Mouse (Mus musculus): ENCODE data around the gene Ccdc142.

Gene Ccdc142

DNA sequence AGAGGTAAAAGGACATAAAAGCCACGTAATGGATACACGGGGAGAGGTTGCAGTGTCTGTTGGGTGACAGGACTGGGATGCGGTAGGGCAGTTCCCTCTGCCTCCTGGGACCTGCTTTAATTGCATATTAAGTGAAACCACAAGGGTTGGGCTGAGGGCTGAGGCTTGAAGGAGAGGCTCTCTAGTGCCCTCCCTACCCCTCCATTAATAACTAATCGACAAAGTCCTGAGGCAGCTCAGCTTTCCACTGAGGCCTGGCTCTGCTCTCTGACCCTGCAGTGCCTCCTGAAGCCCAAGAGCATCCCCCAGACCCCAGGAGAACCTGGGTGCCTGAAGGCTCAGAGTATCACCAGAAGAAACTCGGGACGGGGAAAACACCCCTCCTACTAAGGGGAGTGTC, 16.9 kb upstream of the Ccdc142 start:
- no peak for DNase-seq (ENCODE audit: low spot score)

DNA sequence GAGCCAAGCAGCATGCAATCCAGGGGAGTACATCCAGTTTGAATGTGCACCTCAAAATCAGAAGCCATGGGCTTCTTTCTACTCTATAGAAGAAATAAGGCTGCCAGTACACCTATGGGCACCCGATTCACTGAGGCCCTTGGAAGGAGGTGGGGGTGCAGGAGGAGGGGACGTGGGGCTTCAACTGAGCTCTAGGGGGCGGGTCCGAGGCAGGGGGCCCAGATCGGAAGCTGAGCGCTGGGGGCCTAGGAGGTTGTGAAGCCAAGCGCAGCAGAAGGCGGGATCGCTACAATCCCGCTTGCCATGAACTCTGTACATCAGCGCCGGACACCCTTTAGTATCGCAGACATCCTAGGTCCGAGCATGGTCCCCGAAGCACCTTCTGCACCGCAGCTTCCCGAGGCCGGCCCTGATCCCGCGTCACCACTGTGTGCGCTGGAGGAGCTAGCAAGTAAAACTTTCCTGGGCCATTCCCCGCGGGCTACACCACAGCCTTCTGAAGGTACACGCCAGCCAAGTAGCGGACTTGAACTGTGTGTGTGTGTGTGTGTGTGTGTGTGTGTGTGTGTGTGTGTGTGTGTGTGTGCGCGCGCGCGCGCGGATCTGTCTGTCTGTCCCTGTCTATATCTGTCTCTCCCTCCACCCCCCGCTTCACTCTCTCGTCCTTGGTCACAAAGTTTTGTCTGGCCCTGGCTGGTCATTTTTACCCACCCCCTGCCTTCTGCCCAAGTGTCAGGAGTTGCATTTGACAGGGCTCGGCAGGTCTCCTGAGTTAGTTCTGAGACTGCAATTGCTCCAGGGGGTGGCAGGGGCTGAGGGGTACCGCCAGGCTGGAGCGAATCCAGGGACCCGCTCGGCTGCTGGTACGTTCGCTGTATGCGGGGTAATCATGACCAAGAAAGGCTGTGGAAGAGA, 15.0 kb upstream of the Ccdc142 start, which contains the start of gene Lbx2:
Lbx2 (plus strand) TSS at position 247 of the 915 bp plus-strand sequence.
- no peak for DNase-seq (ENCODE audit: low spot score)

DNA sequence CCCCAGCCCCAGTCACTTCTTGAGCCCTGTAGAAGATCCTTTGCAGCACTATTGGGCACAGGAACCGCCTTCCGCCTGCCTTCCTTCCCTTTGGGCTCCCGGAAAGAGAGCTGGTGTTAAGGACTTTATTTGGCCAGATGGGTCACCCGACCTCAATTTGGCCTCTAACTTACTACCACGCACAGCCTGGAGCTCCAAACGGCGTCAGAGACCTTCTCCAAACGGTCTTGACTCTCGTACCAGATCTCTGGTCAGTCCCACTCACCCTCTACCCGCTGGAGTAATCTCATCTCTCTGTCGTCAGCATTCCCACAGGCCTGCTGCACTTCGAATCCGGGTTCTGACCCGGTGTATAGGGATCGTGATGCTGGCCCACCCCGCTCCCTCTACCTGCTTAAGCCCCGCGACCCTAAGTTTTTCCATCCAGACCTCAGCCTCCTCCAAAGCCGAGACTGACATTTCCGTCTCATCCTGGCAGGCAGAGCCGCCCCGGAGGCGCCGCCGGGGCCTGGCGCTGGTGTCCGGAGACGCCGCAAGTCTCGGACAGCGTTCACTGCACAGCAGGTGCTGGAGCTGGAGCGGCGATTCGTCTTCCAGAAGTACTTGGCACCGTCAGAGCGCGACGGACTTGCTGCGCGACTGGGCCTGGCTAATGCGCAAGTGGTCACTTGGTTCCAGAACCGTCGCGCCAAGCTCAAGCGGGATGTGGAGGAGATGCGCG, 14.0 kb upstream of the Ccdc142 start:
- DNase-seq (ENCODE audit: low spot score): no peak

DNA sequence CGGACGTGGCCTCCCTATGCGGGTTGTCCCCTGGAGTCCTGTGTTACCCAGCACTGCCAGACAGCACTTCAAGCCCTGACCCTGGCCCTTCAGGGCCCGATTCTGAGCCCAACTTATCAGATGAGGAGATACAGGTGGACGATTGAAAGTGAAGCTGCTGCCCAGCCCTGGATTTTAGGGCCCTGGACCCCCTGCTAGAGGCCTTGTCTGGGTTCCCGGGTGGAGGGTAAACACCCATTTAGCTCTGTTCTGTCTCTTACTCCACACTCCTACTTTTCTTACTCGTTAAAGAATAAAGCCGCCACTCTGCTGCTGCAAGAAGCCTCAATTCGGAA, 13.5 kb upstream of the Ccdc142 start:
- no peak for DNase-seq (ENCODE audit: low spot score)

DNA sequence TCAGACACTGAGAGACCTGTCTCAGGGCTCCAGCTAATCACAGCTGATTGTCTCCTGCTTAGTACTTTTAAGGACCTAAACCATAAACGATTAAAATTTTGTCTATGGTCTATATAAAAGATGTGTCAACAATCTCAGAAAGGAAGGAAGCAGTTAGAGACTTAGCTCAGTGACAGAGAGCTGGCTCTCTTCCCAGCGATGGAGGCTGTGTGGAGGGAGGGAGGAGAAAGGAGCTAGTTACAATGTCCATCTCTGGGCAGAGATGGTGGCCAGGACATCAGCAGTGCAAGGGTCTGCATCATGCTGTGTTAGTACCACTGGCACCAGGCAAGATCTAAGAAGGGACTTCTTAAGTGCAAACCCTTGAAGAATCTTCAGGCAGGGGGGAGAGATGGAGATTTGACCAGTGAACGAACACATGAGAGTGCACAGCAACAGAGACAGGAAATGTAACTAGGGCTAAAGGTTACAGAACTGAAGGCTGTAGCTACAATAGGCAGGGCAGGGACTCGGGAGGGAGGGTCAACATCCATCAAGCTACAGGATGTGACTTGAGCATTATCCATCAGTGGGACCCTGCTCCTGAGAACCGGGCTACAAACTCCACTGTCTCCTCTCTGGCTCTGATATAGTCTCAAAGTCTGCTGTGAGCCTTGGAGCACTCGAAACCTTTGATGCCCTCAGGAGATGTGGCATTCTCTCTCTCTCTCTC, 8.8 kb upstream of the Ccdc142 start:
- DNase-seq (ENCODE audit: low spot score): no peak

DNA sequence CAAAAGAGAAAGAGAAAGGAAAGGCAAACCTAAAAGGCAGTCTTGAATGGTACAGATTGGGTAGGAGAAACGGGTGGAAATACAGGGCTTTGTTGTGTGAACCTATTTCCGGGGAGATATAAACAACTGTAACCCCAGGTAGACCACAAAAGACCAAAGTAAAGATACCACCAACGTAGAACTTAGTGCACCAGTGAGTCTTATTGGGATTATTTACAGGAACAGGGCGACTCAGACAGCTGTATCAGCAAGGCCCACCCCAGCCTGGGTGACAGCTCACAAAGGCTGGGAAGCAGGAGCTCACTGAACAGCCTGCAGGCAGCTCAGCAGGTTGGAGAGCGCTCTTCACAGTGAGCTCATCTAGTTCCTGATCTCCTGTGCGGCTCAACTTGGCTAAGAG, 5.4 kb upstream of the Ccdc142 start:
- no peak for DNase-seq (ENCODE audit: low spot score)

DNA sequence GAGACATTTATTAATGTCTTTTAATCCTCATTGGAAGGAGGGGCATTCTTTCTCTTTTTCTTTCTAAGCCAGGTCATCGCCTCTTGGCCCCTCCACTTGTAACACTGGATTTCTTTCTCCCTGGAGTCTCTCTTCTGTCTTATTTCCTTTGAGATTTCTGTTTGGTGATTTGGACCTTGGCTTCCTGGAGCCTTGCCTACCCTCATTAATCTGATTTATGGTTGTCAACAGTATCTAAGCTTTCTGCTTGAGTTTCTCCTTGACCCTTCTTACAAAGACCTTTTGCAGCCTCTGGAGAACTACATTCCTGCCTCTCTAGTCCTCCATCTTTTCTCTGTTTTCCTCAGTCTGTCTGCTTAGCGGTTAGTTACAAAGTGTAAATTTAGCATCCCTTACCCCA, 3.0 kb upstream of the Ccdc142 start:
- DNase-seq (ENCODE audit: low spot score): no peak

DNA sequence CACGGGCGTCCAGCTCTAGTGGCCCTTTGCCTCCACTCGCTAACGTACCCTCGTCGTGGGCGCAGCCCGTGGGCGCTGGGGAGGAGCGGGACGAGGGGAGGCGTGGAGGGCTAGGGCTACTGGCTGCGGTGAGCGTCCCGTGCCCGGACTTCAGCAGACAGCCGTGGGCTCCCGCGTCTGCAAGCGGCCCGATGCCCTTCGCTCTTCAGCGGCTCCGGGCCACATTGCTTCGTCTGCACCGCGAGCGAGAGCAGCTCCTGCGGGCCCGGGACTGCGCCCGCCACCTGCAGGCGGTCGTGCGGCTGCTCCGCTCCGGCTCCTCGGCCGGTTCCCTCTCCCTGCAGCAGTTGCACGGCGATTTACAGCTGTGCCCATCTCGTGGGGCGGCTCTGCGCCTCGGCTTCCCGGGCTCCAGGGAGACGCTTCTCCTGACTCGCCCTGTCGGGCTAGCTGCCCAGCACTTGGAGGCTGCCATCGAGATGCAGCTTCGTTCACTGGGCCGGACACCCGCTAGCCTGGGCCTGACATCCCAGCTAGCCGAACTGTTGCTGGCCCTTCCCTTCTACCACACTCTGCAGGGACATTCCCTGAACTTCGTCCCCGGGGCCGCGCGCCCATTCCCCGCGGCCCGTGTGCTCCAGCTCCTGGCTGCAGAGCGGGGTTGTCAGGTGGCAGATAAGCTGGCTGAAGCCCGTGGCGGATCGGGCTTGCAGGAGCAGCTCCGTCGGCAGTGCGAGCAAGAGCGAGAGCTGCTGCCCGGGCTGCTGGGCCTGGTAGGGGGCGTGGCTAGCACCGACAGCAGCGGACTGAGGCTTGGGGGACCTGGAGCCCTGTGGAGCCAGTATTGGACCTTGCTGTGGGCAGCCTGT, 521 bp downstream of the Ccdc142 start:
- DNase-seq (ENCODE audit: low spot score): peak; percentile 74

DNA sequence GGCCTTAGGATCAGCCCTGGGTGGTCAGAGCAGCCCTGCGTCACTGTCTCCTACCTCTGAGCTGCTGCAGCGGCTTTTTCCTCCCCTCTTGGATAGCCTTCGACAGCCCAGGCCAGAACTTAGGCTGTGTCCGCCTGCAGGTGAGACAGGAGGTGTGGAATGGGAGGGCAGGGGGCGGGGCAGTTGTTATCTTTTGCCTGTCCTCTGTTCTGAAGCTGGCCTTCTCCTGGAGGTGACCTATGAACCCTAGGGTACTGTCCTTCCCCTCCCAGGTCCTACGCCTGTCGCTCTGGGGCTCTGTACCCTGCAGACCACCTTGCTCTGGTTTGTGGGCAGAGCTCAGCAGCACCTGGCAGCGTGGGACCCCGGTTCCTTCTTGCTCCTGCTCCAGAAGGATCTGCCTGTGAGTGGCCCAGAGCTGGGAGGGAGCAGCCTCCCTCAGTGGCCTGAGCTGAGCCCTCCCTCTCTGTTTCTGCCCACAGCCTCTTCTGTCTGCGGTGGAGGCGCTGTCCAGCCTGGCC, 1.8 kb downstream of the Ccdc142 start:
- DNase-seq (ENCODE audit: low spot score): no peak

DNA sequence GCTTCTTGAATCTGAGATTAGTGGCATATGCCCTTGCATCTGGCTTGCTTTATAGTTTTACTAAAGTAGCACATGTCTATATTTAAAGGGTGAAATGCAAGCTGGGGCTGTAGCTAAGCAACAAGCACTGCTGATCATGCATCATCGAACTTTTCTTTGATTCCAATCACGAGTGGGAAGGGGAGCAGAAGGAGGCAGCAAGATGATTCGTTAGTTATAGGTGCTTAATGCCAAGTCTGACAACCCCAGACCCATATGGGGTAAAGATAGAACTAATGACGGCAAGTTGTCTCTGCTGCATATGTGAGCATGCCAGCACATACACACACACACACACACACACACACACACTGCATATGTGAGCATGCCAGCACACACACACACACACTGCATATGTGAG, 2.8 kb downstream of the Ccdc142 start:
- no peak for DNase-seq (ENCODE audit: low spot score)

DNA sequence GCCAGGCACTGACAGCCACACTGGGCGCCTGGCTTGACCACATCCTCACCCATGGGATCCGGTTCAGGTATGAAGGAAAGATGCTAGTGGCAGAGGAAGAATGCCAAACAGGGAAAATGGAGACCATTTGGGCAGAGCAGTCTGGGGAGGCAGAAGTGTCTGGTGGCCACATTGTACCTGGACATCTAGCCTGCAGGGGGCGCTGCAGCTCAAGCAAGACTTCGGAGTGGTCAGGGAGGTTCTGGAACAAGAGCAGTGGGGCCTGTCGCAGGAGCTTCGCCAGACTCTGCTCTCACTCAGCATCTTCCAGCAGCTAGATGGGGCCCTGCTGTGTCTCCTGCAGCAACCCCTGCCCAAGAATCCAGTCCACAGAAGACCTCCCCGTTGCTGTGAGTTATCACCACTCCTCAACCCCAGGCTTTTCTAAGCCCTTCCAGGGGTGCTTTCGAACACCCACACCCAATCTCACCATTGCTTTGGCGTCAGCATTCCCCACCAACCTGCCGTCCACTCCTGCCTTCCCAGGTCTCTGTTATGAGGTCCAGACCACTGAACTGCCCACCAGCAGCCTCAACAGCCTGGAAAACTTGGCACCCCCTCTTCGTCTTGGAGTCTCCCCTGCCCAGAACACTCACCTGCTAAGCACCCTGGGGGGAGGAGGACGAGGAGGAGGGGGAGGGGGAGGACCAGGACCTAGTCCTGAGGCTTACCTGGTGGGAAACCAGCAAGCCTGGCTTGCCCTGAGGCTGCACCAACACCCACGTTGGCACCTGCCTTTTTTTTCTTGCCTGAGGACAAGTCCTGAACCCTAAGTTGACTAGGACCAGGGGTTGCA, 6.4 kb downstream of the Ccdc142 start:
- peak; percentile 88 for DNase-seq (ENCODE audit: low spot score)

DNA sequence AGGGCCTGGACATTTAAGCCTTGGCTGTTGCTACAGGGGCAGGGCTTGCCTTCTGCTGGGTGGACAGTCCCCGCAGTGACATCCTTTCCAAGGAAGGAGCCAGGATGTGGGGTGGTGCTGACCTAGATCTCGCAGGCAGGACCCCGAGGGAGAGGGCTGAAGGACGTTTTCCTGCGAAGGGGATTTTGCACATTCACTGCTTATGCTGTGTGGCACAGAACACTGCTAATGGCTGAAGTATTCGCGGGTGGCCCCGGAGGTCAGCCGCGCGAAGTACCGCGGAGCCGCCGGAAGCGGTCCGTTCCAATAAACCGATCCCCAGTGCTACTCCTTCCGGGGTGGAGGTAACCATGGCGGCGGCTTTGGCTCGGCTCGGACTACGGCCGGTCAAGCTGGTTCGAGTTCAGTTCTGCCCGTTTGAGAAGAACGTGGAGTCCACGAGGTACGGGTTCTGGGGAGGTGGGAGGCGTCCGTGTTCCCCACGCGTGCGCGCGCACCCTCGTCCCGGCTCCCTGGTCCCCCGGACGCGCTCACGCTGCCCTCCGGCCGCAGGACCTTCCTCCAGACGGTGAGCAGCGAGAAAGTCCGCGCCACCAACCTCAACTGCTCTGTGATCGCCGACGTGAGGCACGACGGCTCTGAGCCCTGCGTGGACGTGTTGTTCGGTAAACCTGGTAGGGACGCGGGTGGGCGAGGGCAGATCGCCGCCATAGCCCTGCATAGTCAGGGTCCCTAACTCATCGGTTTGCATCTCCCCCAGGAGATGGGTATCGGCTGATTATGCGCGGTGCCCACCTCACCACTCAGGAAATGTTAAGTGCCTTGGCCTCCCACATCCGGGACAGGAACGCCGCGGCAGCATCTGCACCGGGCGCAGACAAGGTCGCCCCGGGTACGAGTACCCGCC, 7.6 kb downstream of the Ccdc142 start, which contains the start of gene Mrpl53:
Mrpl53 (plus strand) TSS at position 279 of the 907 bp plus-strand sequence.
- DNase-seq (ENCODE audit: low spot score): peak; percentile 86

DNA sequence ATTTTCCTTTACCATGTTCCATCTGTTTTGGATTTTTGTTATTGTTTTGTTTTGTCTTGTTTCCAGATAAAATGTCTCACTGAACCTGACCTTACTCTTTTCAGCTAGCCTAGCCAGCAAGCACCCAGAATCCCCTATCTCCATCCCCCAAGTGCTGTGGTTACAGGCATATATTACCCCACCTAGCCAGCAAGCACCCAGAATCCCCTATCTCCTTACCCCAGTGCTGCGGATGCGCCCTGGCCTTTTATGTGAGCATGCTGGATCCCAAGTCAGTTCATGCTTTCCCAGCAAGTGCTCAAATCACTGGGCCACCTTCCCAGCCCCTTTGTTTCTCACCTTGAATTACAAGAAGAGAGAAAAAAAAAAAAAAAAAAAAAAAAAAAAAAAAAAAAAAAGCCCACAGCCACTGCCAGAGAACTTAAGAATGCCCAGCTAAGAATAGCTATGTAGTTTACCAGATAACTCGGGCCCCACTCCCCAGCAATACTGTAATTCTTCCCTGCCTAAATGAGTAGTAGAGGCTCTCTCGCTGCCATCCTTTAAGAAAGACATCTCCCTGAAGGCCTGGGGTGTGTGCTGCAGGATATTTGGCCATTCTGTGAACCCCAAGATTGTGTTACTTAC, 10.2 kb downstream of the Ccdc142 start:
- DNase-seq (ENCODE audit: low spot score): no peak

DNA sequence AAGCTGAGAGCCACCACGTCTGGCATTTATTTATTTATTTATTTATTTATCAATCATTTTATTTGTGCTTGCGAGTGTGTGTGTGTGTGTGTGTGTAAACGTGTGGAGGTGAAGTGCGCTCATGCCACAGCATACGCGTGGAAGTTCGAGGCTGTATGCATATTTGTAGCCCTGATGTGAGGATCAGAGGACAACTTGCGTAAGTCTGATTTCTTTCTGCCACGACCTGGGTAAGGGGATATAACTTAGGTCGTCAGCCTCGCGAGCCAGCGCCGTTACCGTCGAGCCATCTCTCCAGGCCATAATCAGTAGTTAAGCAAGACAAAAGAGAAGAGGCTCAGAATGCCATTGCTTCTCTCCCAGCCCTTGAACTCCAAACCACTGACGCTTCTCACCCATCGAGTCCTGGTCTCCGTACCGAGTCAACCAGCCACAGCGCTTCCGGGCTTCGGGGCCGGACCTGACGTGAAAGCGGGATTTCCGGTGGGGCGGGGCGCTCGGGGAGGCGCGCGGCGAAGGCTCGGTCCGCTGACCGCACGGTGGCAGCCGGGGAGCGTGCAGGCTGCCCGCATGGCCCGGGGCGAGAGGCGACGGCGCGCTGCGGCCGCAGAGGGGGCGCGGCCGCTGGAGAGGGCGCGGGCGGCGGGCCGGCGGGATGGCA, 13.7 kb downstream of the Ccdc142 start, which contains the start of gene Mogs:
Mogs (plus strand) TSS at position 486 of the 661 bp plus-strand sequence.
- DNase-seq (ENCODE audit: low spot score): peak; percentile 95

DNA sequence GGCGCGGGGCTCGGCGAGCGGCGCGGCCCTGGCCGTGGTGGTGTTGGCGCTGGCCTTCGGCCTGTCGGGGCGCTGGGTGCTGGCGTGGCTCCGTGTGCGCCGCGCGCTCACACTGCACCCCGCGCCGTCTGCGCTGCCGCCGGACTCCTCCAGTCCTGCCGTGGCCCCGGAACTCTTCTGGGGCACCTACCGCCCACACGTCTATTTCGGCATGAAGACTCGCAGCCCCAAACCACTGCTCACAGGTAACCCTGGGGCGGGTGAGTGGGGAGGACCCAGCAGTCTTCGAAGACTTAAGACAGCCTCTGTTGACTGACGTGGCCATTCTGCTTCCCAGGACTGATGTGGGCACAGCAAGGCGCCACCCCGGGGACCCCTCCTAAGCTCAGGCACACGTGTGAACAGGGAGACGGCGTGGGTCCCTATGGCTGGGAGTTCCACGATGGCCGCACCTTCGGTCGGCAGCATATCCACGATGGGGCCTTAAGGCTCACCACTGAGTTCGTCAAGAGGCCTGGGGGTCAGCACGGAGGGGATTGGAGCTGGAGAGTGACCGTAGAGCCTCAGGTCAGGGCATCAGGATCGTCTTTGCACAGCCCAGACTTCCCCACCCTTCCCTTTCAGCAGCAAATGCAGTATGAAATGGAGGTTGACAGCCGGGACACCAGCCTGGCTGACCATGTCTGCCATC, 14.4 kb downstream of the Ccdc142 start:
- no peak for DNase-seq (ENCODE audit: low spot score)

DNA sequence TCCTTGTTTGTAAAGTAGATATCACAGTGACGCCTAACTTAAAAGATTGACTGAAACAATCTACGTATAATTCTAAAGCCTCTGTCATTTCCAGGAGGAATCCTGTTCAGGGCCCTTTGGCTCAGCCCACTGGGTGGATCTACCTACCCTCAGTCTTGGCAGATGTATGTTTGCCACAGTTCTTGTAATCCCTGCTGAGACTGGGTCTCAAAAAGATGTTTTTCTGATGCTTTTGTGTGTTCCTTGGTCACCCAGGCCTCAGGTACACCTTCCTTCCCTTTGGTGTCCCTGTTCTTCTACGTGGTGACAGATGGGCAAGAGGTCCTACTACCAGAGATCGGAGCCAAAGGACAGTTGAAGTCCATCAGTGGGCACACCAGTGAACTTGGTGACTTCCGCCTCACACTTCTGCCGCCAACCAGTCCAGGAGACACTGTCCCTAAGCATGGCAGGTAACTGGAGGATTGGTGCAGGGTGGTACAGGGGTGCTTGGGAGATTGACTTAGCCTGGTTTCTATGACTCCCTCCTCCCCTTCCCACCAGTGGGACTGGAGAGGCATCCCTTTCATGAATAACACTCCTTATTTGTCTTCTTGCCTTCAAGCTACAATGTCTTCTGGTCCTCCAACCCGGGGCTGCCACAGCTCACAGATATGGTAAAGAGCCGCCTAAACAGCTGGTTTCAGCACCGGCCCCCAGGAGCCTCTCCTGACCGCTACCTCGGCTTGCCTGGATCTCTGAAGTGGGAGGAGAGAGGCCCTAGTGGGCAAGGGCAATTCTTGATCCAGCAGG, 15.2 kb downstream of the Ccdc142 start:
- DNase-seq (ENCODE audit: low spot score): no peak

DNA sequence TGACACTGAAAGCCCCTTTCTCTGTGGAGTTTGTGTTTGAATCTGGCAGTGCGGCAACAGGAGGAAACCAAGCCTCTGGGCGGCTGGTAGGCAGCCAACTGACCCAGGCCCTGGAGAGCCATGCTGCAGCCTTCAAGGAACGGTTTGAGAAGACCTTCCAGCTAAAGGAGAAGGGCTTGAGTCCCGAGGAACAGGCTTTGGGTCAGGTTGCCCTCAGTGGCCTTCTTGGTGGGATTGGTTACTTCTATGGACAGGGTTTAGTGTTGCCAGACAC, 15.7 kb downstream of the Ccdc142 start:
- no peak for DNase-seq (ENCODE audit: low spot score)
